Mouse (Mus musculus): ENCODE data around the gene Wdr20. TPM values are rescaled to one million over a fixed set of nuclear protein-coding genes. Genes with fewer than 3 reads are reported as not detected.
"Not testable (repeated sequence)": the region's sequence is repeated elsewhere in the genome, so short reads cannot be mapped to it uniquely, and the experiment has no call there.

Wdr20 gene
- polyA plus RNA-seq, 1 experiment from 2014 or later: 23.7 TPM

- H3K4me1 ChIP-seq (replicated peaks; ENCODE audit: control insufficient read depth, insufficient read depth, low read length): no peaks in the 10 kb centered on the region
- no peak for DNase-seq (ENCODE audit: low spot score)
- ATAC-seq (replicated peaks; ENCODE audit: low FRiP score, low TSS enrichment, low read depth): no peak
- H3K36me3 ChIP-seq (ENCODE audit: control insufficient read depth, insufficient read depth, low read length): no peaks in the 10 kb centered on the region
- no peak overlapping the region for H3K4me3 ChIP-seq (ENCODE audit: low read depth, low read length)
- H3K9me3 ChIP-seq (ENCODE audit: control insufficient read depth, low read length): no peaks in the 10 kb centered on the region
- H3K27ac ChIP-seq (ENCODE audit: low read depth): no peak overlapping the region
- no peak overlapping the region for H3K4me2 ChIP-seq (ENCODE audit: low read length)
- no peaks in the 10 kb centered on the region for H3K27me3 ChIP-seq (replicated peaks; ENCODE audit: control insufficient read depth, insufficient read depth, low read length)
- no peak overlapping the region for H3K9ac ChIP-seq (ENCODE audit: low read length)
- 50% methylated on average over 1 of the region's 1 CpGs for WGBS
These were observed 11.3 kb upstream of the Wdr20 start for GRCm38 (mm10) chr12:110726428-110726827.

- ATAC-seq (replicated peaks; ENCODE audit: low FRiP score, low TSS enrichment, low read depth); DNase-seq (ENCODE audit: low spot score): not testable (repeated sequence)
These were observed 4.5 kb upstream of the Wdr20 start for GRCm38 (mm10) chr12:110733254-110733653.

GRCm38 (mm10) chr12:110736641-110737040, 1.1 kb upstream of the Wdr20 start:
- H3K4me2 ChIP-seq (ENCODE audit: low read length): peak overlapping the region; percentile 52
- 0 out of 2 replicates have a peak, but pooled peaks cover 3% of the 10 kb centered on the region for H3K27me3 ChIP-seq (replicated peaks; ENCODE audit: control insufficient read depth, insufficient read depth, low read length)
- no peak overlapping the region for H3K9ac ChIP-seq (ENCODE audit: low read length)
- no peaks in the 10 kb centered on the region for H3K36me3 ChIP-seq (ENCODE audit: control insufficient read depth, insufficient read depth, low read length)
- H3K27ac ChIP-seq (ENCODE audit: low read depth): no peak overlapping the region
- whole genome bisulfite sequencing: 6% methylated on average over 4 of the region's 4 CpGs
- H3K4me3 ChIP-seq (ENCODE audit: low read depth, low read length): peak overlapping the region; percentile 96; the same call in 1 of the 2 replicates
- DNase-seq (ENCODE audit: low spot score) (no peak), ATAC-seq (replicated peaks; ENCODE audit: low FRiP score, low TSS enrichment, low read depth) (no peak)
- H3K9me3 ChIP-seq (ENCODE audit: control insufficient read depth, low read length): no peaks in the 10 kb centered on the region
- peaks cover 8% of the 10 kb centered on the region for H3K4me1 ChIP-seq (replicated peaks; ENCODE audit: control insufficient read depth, insufficient read depth, low read length)

More at GRCm38 (mm10) chr12:110733254-110733653, 4.5 kb upstream of the Wdr20 start:
- not testable (repeated sequence) for H3K4me1 ChIP-seq (replicated peaks; ENCODE audit: control insufficient read depth, insufficient read depth, low read length); H3K9ac ChIP-seq (ENCODE audit: low read length); H3K4me2 ChIP-seq (ENCODE audit: low read length); H3K36me3 ChIP-seq (ENCODE audit: control insufficient read depth, insufficient read depth, low read length); H3K4me3 ChIP-seq (ENCODE audit: low read depth, low read length); H3K27ac ChIP-seq (ENCODE audit: low read depth); H3K27me3 ChIP-seq (replicated peaks; ENCODE audit: control insufficient read depth, insufficient read depth, low read length); H3K9me3 ChIP-seq (ENCODE audit: control insufficient read depth, low read length)
- 93% methylated on average over 3 of the region's 3 CpGs for WGBS

DNA sequence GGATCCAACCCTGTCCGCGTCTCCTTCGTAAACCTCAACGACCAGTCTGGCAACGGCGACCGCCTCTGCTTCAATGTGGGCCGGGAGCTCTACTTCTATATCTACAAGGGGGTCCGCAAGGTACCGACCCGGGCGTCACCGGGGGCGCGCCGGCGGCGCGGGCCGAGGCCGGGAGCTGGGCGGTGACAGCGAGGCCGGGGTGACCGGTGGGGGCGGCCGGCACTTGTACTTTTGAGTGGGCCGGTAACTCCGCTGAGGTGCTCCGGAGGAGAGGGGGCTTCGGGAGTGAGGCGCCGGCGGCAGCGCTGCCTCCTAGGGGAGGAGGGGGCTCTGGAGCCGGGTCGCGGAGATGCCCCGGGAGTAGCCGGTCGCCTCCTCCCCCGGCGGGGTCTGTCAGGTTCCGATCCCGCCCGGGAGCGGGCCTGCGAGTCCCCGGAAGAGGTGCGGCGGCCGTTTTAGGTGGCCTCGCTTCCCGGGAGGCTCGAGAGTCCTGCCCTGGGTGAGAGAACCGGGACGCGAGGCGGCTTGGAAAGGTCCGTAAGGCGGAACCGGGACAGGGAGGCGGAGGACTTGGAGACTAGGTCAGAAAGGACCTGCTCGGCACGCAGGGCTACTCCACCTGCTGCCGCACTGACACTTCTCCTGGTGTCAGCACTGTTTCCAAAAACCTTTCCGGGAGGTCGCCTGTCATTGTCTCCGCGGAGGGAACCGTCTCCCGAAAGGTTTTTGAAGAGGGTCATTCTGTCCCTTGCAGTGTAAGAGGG, 596 bp downstream of the Wdr20 start:
- Histone ChIP-seq H3K36me3 (ENCODE audit: control insufficient read depth, insufficient read depth, low read length) (no peaks in the 10 kb centered on the region), H3K27me3 (replicated peaks; ENCODE audit: control insufficient read depth, insufficient read depth, low read length) (0 out of 2 replicates have a peak, but pooled peaks cover 3% of the 10 kb centered on the region), H3K4me2 (ENCODE audit: low read length) (peak overlapping the region; percentile 68), H3K4me3 (ENCODE audit: low read depth, low read length) (peak overlapping the region; percentile 96), H3K9ac (ENCODE audit: low read length) (peak overlapping the region; percentile 87), H3K4me1 (replicated peaks; ENCODE audit: control insufficient read depth, insufficient read depth, low read length) (peaks cover 8% of the 10 kb centered on the region), H3K27ac (ENCODE audit: low read depth) (peak overlapping the region; percentile 87), H3K9me3 (ENCODE audit: control insufficient read depth, low read length) (no peaks in the 10 kb centered on the region)
- no peak for DNase-seq (ENCODE audit: low spot score)
- WGBS: under 1% methylated on average over 68 of the region's 72 CpGs
- ATAC-seq (replicated peaks; ENCODE audit: low FRiP score, low TSS enrichment, low read depth): no peak; the same call in 1 of the 2 replicates

GRCm38 (mm10) chr12:110750770-110751439, 13.2 kb downstream of the Wdr20 start:
- DNase-seq (ENCODE audit: low spot score): no peak
- WGBS: 86% methylated on average over 10 of the region's 10 CpGs
- H3K9me3 ChIP-seq (ENCODE audit: control insufficient read depth, low read length): no peaks in the 10 kb centered on the region
- H3K27ac ChIP-seq (ENCODE audit: low read depth): no peak overlapping the region
- ATAC-seq (replicated peaks; ENCODE audit: low FRiP score, low TSS enrichment, low read depth): no peak
- H3K4me1 ChIP-seq (replicated peaks; ENCODE audit: control insufficient read depth, insufficient read depth, low read length): no peaks in the 10 kb centered on the region
- no peaks in the 10 kb centered on the region for H3K27me3 ChIP-seq (replicated peaks; ENCODE audit: control insufficient read depth, insufficient read depth, low read length)
- no peak overlapping the region for H3K4me2 ChIP-seq (ENCODE audit: low read length)
- H3K9ac ChIP-seq (ENCODE audit: low read length): no peak overlapping the region
- 0 out of 2 replicates have a peak, but pooled peaks cover 5% of the 10 kb centered on the region for H3K36me3 ChIP-seq (ENCODE audit: control insufficient read depth, insufficient read depth, low read length)
- no peak overlapping the region for H3K4me3 ChIP-seq (ENCODE audit: low read depth, low read length)

DNA sequence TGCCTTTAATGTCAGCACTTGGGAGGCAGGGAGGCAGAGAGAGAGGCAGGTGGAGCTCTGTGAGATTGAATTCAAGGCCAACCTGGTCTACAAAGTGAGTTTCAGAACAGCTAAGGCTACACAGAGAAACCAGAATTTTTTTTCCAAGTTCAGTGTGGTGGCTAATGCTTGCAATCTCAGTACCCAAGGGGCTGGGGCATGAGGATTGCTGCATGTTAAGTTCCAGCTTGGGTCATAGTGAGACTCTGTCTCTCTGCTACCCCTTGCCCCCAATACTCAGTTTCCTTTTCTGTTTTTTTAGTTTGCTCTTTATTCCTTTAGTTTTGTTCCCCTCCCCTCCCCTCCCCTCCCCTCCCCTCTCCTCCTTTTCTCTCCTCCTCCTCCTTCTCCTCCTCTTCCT, 15.0 kb downstream of the Wdr20 start:
- Histone ChIP-seq H3K9me3 (ENCODE audit: control insufficient read depth, low read length) (no peaks in the 10 kb centered on the region), H3K27me3 (replicated peaks; ENCODE audit: control insufficient read depth, insufficient read depth, low read length) (no peaks in the 10 kb centered on the region), H3K27ac (ENCODE audit: low read depth) (no peak overlapping the region), H3K36me3 (ENCODE audit: control insufficient read depth, insufficient read depth, low read length) (0 out of 2 replicates have a peak, but pooled peaks cover 5% of the 10 kb centered on the region), H3K9ac (ENCODE audit: low read length) (no peak overlapping the region), H3K4me3 (ENCODE audit: low read depth, low read length) (no peak overlapping the region), H3K4me2 (ENCODE audit: low read length) (no peak overlapping the region), H3K4me1 (replicated peaks; ENCODE audit: control insufficient read depth, insufficient read depth, low read length) (no peaks in the 10 kb centered on the region)
- ATAC-seq (replicated peaks; ENCODE audit: low FRiP score, low TSS enrichment, low read depth) (no peak), DNase-seq (ENCODE audit: low spot score) (no peak)

GRCm38 (mm10) chr12:110753976-110754375, 16.2 kb downstream of the Wdr20 start:
- Histone ChIP-seq H3K27me3 (replicated peaks; ENCODE audit: control insufficient read depth, insufficient read depth, low read length) (no peaks in the 10 kb centered on the region), H3K9ac (ENCODE audit: low read length) (no peak overlapping the region), H3K9me3 (ENCODE audit: control insufficient read depth, low read length) (no peaks in the 10 kb centered on the region), H3K36me3 (ENCODE audit: control insufficient read depth, insufficient read depth, low read length) (0 out of 2 replicates have a peak, but pooled peaks cover 5% of the 10 kb centered on the region), H3K4me1 (replicated peaks; ENCODE audit: control insufficient read depth, insufficient read depth, low read length) (no peaks in the 10 kb centered on the region), H3K4me3 (ENCODE audit: low read depth, low read length) (no peak overlapping the region), H3K27ac (ENCODE audit: low read depth) (no peak overlapping the region), H3K4me2 (ENCODE audit: low read length) (no peak overlapping the region)
- 97% methylated on average over 4 of the region's 4 CpGs for WGBS
- no peak for ATAC-seq (replicated peaks; ENCODE audit: low FRiP score, low TSS enrichment, low read depth)
- DNase-seq (ENCODE audit: low spot score): no peak

DNA sequence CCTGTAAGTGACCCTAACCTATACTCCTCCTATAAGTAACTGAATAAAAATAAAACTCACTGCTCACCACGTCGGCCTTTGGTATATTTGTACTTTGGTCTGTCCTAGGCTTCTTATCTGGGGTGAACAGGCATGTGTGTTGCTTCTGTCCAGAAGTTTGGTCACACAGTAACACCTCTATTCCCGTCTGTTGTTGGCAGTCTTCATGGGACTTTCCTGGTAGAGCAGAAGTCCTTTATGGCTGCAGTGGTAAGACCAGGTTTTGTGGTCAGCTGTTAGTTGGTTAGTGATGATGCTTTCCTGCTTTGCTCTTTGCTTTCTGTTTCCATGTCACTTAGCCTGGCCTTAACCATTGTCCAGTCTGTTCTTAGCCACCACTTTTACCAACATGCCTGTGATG, 19.4 kb downstream of the Wdr20 start:
- no peaks in the 10 kb centered on the region for H3K4me1 ChIP-seq (replicated peaks; ENCODE audit: control insufficient read depth, insufficient read depth, low read length)
- WGBS: 72% methylated on average over 3 of the region's 3 CpGs
- DNase-seq (ENCODE audit: low spot score): no peak
- no peak for ATAC-seq (replicated peaks; ENCODE audit: low FRiP score, low TSS enrichment, low read depth)
- H3K27ac ChIP-seq (ENCODE audit: low read depth): no peak overlapping the region
- no peak overlapping the region for H3K9ac ChIP-seq (ENCODE audit: low read length)
- no peaks in the 10 kb centered on the region for H3K9me3 ChIP-seq (ENCODE audit: control insufficient read depth, low read length)
- no peak overlapping the region for H3K4me2 ChIP-seq (ENCODE audit: low read length)
- no peak overlapping the region for H3K4me3 ChIP-seq (ENCODE audit: low read depth, low read length)
- 0 out of 2 replicates have a peak, but pooled peaks cover 5% of the 10 kb centered on the region for H3K36me3 ChIP-seq (ENCODE audit: control insufficient read depth, insufficient read depth, low read length)
- H3K27me3 ChIP-seq (replicated peaks; ENCODE audit: control insufficient read depth, insufficient read depth, low read length): no peaks in the 10 kb centered on the region
